Mouse (Mus musculus): ENCODE measurements around the gene Bbof1. TPM values are rescaled to one million over a fixed set of nuclear protein-coding genes. Genes with fewer than 3 reads are reported as not detected.
A peak's percentile ranks its signal among the peaks of the same experiment; 100 is the strongest.

The Bbof1 gene
- total RNA-seq, 1 experiment: 1.2 TPM

DNA sequence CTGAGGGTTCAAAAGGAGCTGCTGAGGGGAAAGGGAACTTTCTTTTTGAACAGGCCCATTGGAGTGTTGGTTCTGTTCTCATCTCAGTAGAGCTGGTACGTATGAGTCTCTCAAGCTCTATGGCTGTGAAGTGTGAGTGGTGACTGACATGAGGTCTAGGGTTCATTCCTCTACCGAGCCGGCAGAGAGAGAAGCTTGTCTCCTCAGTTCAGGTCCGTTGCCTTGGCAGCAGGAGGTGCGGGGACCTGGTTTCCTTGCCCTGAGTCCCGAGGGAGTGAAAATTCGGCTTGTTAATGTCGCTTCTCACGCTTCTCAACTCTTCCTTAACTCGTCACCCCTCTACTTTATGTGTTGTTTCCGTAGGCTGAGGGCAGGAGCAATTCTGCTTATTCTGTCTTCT is 42.9 kb downstream of the Bbof1 start:
- Histone ChIP-seq H3K4me3 (ENCODE audit: insufficient read depth in 1 of 2, low read depth in 1 of 2, low read length in 2 of 2, poor library complexity in 1 of 2, severe bottlenecking in 1 of 2) (peak overlapping the region; percentile 74 to 94), H3K36me3 (ENCODE audit: control insufficient read depth, insufficient read depth, low read length, poor library complexity, severe bottlenecking) (peaks cover 1% of the 10 kb centered on the region; the same call in 1 of the 2 replicates), H3K9me3 (ENCODE audit: control insufficient read depth, insufficient read depth, low read depth, low read length) (no peaks in the 10 kb centered on the region), H3K27ac (ENCODE audit: insufficient read depth, low read depth, low read length, poor library complexity, severe bottlenecking) (peak overlapping the region; percentile 9; the same call in 1 of the 2 replicates), H3K9ac (ENCODE audit: insufficient read depth, low read depth, low read length, poor library complexity, severe bottlenecking) (peak overlapping the region; percentile 81), H3K4me1 (ENCODE audit: control insufficient read depth in 2 of 2, insufficient read depth in 2 of 2, low read length in 2 of 2, poor library complexity in 1 of 2) (0 out of 4 replicates have a peak, but pooled peaks cover 0 to 2% of the 10 kb centered on the region in 2 experiments)
- TF ChIP-seq CHD2 (IDR thresholded peaks at IDR 0.05; ENCODE audit: low read depth, low read length) (no peak), ZNF384 (IDR thresholded peaks at IDR 0.05; ENCODE audit: low read depth, low read length) (no peak), ZC3H11A (IDR thresholded peaks at IDR 0.05; ENCODE audit: borderline replicate concordance, low read depth, low read length) (no peak), MAFK (IDR thresholded peaks at IDR 0.05; ENCODE audit: insufficient read depth, low read depth, low read length) (no peak), HCFC1 (IDR thresholded peaks at IDR 0.05; ENCODE audit: borderline replicate concordance, insufficient read depth, low read length) (no peak)
- no peak for DNase-seq (ENCODE audit: low read depth, low spot score)
- in situ Hi-C loops (cut with MboI; ENCODE audit: low sequenced_read_pairs in 2 of 2, unreplicated experiment in 2 of 2): no loop called here

DNA sequence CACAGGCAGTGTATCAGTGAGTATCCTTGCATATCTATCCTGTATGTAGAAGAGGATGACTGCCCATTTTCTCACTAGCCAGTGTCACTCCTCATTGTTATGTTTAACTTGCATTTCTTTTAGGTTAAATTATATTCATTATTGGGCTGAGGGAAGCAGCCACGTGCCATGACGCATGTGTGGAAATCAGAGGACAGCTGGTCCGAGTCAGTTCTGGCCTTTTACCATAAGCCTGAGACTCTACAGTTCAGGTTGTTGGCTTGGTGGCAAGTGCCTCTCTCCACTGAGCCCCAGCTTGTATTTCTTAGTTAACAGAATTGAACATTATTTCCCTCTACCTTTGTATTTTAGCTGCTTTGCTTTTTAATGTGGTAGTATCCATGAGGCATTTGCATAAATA is 48.0 kb downstream of the Bbof1 start:
- Histone ChIP-seq H3K27ac (ENCODE audit: insufficient read depth, low read depth, low read length, poor library complexity, severe bottlenecking) (no peak overlapping the region), H3K4me3 (ENCODE audit: insufficient read depth in 1 of 2, low read depth in 1 of 2, low read length in 2 of 2, poor library complexity in 1 of 2, severe bottlenecking in 1 of 2) (no peak overlapping the region), H3K9me3 (ENCODE audit: control insufficient read depth, insufficient read depth, low read depth, low read length) (no peaks in the 10 kb centered on the region), H3K9ac (ENCODE audit: insufficient read depth, low read depth, low read length, poor library complexity, severe bottlenecking) (no peak overlapping the region), H3K4me1 (ENCODE audit: control insufficient read depth in 2 of 2, insufficient read depth in 2 of 2, low read length in 2 of 2, poor library complexity in 1 of 2) (no peaks in the 10 kb centered on the region), H3K36me3 (ENCODE audit: control insufficient read depth, insufficient read depth, low read length, poor library complexity, severe bottlenecking) (peaks cover 11% of the 10 kb centered on the region)
- DNase-seq (ENCODE audit: low read depth, low spot score): no peak
- in situ Hi-C loops (cut with MboI; ENCODE audit: low sequenced_read_pairs in 2 of 2, unreplicated experiment in 2 of 2): no loop called here
- no peak for TF ChIP-seq MAFK (IDR thresholded peaks at IDR 0.05; ENCODE audit: insufficient read depth, low read depth, low read length)
- no peak for TF ChIP-seq CHD2 (IDR thresholded peaks at IDR 0.05; ENCODE audit: low read depth, low read length)
- TF ChIP-seq ZNF384 (IDR thresholded peaks at IDR 0.05; ENCODE audit: low read depth, low read length): no peak
- no peak for TF ChIP-seq ZC3H11A (IDR thresholded peaks at IDR 0.05; ENCODE audit: borderline replicate concordance, low read depth, low read length)
- no peak for TF ChIP-seq HCFC1 (IDR thresholded peaks at IDR 0.05; ENCODE audit: borderline replicate concordance, insufficient read depth, low read length)

DNA sequence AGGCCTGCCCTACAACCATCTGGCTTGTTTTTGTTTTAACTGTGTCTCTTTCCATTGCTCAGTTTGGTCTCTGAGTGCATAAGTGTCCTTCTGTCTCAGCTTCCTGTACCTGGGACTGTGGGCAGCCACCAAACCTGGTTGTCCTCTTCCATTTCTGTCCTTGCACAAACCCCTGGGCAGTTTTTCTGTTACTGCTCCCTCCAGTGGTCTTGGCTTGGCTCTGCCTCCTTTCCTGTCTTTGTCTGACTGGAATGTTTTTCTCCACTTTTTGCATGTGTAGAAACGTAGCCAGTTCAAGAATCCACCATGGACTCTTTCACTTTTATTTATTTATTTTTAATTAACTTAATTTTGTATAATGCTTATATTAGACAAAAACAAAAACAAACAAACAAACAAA is 51.0 kb downstream of the Bbof1 start:
- no peak overlapping the region for H3K27ac ChIP-seq (ENCODE audit: insufficient read depth, low read depth, low read length, poor library complexity, severe bottlenecking)
- no peak for DNase-seq (ENCODE audit: low read depth, low spot score)
- peaks cover 17% of the 10 kb centered on the region for H3K36me3 ChIP-seq (ENCODE audit: control insufficient read depth, insufficient read depth, low read length, poor library complexity, severe bottlenecking)
- H3K4me3 ChIP-seq (ENCODE audit: insufficient read depth in 1 of 2, low read depth in 1 of 2, low read length in 2 of 2, poor library complexity in 1 of 2, severe bottlenecking in 1 of 2): no peak overlapping the region
- in situ Hi-C loops (cut with MboI; ENCODE audit: low sequenced_read_pairs in 2 of 2, unreplicated experiment in 2 of 2): no loop called here
- H3K4me1 ChIP-seq (ENCODE audit: control insufficient read depth in 2 of 2, insufficient read depth in 2 of 2, low read length in 2 of 2, poor library complexity in 1 of 2): no peaks in the 10 kb centered on the region
- H3K9ac ChIP-seq (ENCODE audit: insufficient read depth, low read depth, low read length, poor library complexity, severe bottlenecking): no peak overlapping the region
- no peaks in the 10 kb centered on the region for H3K9me3 ChIP-seq (ENCODE audit: control insufficient read depth, insufficient read depth, low read depth, low read length)
- TF ChIP-seq ZC3H11A (IDR thresholded peaks at IDR 0.05; ENCODE audit: borderline replicate concordance, low read depth, low read length) (no peak), HCFC1 (IDR thresholded peaks at IDR 0.05; ENCODE audit: borderline replicate concordance, insufficient read depth, low read length) (no peak), ZNF384 (IDR thresholded peaks at IDR 0.05; ENCODE audit: low read depth, low read length) (no peak), MAFK (IDR thresholded peaks at IDR 0.05; ENCODE audit: insufficient read depth, low read depth, low read length) (no peak), CHD2 (IDR thresholded peaks at IDR 0.05; ENCODE audit: low read depth, low read length) (no peak)

DNA sequence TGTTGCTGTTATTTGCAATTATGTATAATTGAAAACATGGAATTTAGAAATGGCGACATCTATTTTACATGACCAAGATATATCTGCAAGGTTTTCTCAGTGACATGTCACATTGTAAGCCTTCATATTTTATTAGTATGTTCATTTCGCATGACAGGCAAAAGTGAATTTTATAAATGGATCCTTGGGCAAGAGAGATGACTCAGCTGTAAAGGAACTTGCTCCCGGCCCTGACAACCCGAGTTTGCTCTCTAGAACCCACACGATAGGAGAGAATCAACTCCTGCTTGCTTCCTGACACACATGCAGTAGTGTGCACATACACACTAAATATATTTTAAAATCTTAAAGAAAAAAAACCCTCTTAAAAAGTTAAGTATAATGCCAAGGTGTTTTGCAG is 52.5 kb downstream of the Bbof1 start:
- H3K4me1 ChIP-seq (ENCODE audit: control insufficient read depth in 2 of 2, insufficient read depth in 2 of 2, low read length in 2 of 2, poor library complexity in 1 of 2): no peaks in the 10 kb centered on the region
- H3K27ac ChIP-seq (ENCODE audit: insufficient read depth, low read depth, low read length, poor library complexity, severe bottlenecking): no peak overlapping the region
- TF ChIP-seq ZNF384 (IDR thresholded peaks at IDR 0.05; ENCODE audit: low read depth, low read length) (no peak), HCFC1 (IDR thresholded peaks at IDR 0.05; ENCODE audit: borderline replicate concordance, insufficient read depth, low read length) (no peak), CHD2 (IDR thresholded peaks at IDR 0.05; ENCODE audit: low read depth, low read length) (no peak), MAFK (IDR thresholded peaks at IDR 0.05; ENCODE audit: insufficient read depth, low read depth, low read length) (no peak), ZC3H11A (IDR thresholded peaks at IDR 0.05; ENCODE audit: borderline replicate concordance, low read depth, low read length) (no peak)
- H3K9me3 ChIP-seq (ENCODE audit: control insufficient read depth, insufficient read depth, low read depth, low read length): no peaks in the 10 kb centered on the region
- in situ Hi-C loops (cut with MboI; ENCODE audit: low sequenced_read_pairs in 2 of 2, unreplicated experiment in 2 of 2): no loop called here
- H3K9ac ChIP-seq (ENCODE audit: insufficient read depth, low read depth, low read length, poor library complexity, severe bottlenecking): no peak overlapping the region
- DNase-seq (ENCODE audit: low read depth, low spot score): no peak
- peaks cover 17% of the 10 kb centered on the region for H3K36me3 ChIP-seq (ENCODE audit: control insufficient read depth, insufficient read depth, low read length, poor library complexity, severe bottlenecking)
- no peak overlapping the region for H3K4me3 ChIP-seq (ENCODE audit: insufficient read depth in 1 of 2, low read depth in 1 of 2, low read length in 2 of 2, poor library complexity in 1 of 2, severe bottlenecking in 1 of 2)

DNA sequence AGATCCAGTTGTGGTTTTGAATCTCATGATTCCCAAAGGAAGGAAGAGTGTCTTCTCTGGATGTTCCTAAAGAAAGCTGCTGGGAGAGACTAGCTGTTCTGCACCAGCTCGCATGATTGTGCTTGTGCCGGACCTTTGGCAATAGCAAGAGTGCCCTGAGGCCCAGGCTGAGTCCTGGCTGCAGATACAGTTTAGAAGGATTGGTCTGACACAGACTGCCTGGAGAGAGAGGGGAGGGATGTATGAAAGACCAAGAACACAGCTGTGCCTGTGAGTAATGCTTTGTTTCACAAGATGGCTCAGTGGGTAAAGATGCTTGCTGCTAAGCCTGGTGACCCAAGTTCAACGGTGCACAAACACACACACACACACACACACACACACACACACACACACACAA is 54.0 kb downstream of the Bbof1 start:
- Histone ChIP-seq H3K9ac (ENCODE audit: insufficient read depth, low read depth, low read length, poor library complexity, severe bottlenecking) (no peak overlapping the region), H3K4me3 (ENCODE audit: insufficient read depth in 1 of 2, low read depth in 1 of 2, low read length in 2 of 2, poor library complexity in 1 of 2, severe bottlenecking in 1 of 2) (no peak overlapping the region), H3K27ac (ENCODE audit: insufficient read depth, low read depth, low read length, poor library complexity, severe bottlenecking) (no peak overlapping the region), H3K36me3 (ENCODE audit: control insufficient read depth, insufficient read depth, low read length, poor library complexity, severe bottlenecking) (peaks cover 14% of the 10 kb centered on the region), H3K4me1 (ENCODE audit: control insufficient read depth in 2 of 2, insufficient read depth in 2 of 2, low read length in 2 of 2, poor library complexity in 1 of 2) (no peaks in the 10 kb centered on the region), H3K9me3 (ENCODE audit: control insufficient read depth, insufficient read depth, low read depth, low read length) (no peaks in the 10 kb centered on the region)
- TF ChIP-seq HCFC1 (IDR thresholded peaks at IDR 0.05; ENCODE audit: borderline replicate concordance, insufficient read depth, low read length): no peak
- no peak for TF ChIP-seq ZC3H11A (IDR thresholded peaks at IDR 0.05; ENCODE audit: borderline replicate concordance, low read depth, low read length)
- TF ChIP-seq ZNF384 (IDR thresholded peaks at IDR 0.05; ENCODE audit: low read depth, low read length): no peak
- TF ChIP-seq MAFK (IDR thresholded peaks at IDR 0.05; ENCODE audit: insufficient read depth, low read depth, low read length): no peak
- TF ChIP-seq CHD2 (IDR thresholded peaks at IDR 0.05; ENCODE audit: low read depth, low read length): no peak
- no peak for DNase-seq (ENCODE audit: low read depth, low spot score)
- in situ Hi-C loops (cut with MboI; ENCODE audit: low sequenced_read_pairs in 2 of 2, unreplicated experiment in 2 of 2): no loop called here
